Mouse (Mus musculus): ENCODE data around the gene Upk2. TPM values are rescaled to one million over a fixed set of nuclear protein-coding genes. Genes with fewer than 3 reads are reported as not detected.
"Not testable (repeated sequence)": the region's sequence is repeated elsewhere in the genome, so short reads cannot be mapped to it uniquely, and the experiment has no call there.

Gene Upk2
- polyA plus RNA-seq, 1 experiment, result 1.4 TPM

DNA sequence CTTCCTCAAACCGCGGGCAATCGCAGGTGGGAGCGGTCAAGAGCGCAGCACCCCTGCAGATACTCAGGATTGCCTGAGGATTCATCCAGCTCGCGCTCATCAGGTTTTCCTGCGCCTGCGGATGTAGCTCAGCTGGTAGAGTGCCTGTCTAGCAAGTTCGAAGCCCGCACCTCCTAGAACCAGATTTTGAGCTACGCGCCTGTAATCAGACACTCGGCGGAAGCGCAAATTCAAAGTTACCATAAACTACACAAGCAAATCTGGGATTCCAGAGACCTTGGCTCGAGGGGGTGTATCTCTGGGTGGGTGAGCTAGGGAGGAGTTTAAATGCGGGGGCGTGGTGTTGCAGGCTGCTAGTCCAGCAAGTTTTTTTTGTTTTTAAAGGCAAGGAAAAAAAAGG, 13.8 kb downstream of the Upk2 start, which contains the start of gene Foxr1:
TSS of gene Foxr1 (minus strand) at position 176 of the 400 bp plus-strand sequence.
- no peak for TF ChIP-seq POLR2A (IDR thresholded peaks at IDR 0.05; ENCODE audit: control insufficient read depth, extremely low read depth, insufficient read depth, low read length, poor library complexity)
- no peak for TF ChIP-seq CTCF (IDR thresholded peaks at IDR 0.05; ENCODE audit: borderline replicate concordance, control insufficient read depth, extremely low read depth, insufficient read depth, low read length, poor library complexity)
- no peak within 1 kb of the TSS for H3K27ac ChIP-seq (ENCODE audit: control insufficient read depth, insufficient read depth, low read length)
- H3K4me1 ChIP-seq (replicated peaks; ENCODE audit: control insufficient read depth, insufficient read depth, low read length), result no peaks in the 10 kb centered on the region; the same call in 1 of the 2 replicates
- H3K27me3 ChIP-seq (ENCODE audit: control insufficient read depth, insufficient read depth, low read length), result no peaks in the 10 kb centered on the region
- no peaks in the 10 kb centered on the region for H3K36me3 ChIP-seq (ENCODE audit: control insufficient read depth, insufficient read depth, low read length)
- 94% methylated on average over 19 of the region's 19 CpGs for WGBS
- no peak for DNase-seq
- H3K4me3 ChIP-seq (ENCODE audit: control insufficient read depth, insufficient read depth, low read length), result no peak within 1 kb of the TSS

- Histone ChIP-seq H3K4me1 (replicated peaks; ENCODE audit: control insufficient read depth, insufficient read depth, low read length) (no peaks in the 10 kb centered on the region; the same call in 1 of the 2 replicates), H3K4me3 (ENCODE audit: control insufficient read depth, insufficient read depth, low read length) (no peak overlapping the region), H3K27me3 (ENCODE audit: control insufficient read depth, insufficient read depth, low read length) (no peaks in the 10 kb centered on the region), H3K36me3 (ENCODE audit: control insufficient read depth, insufficient read depth, low read length) (no peaks in the 10 kb centered on the region), H3K27ac (ENCODE audit: control insufficient read depth, insufficient read depth, low read length) (no peak overlapping the region)
- TF ChIP-seq POLR2A (IDR thresholded peaks at IDR 0.05; ENCODE audit: control insufficient read depth, extremely low read depth, insufficient read depth, low read length, poor library complexity) (no peak), CTCF (IDR thresholded peaks at IDR 0.05; ENCODE audit: borderline replicate concordance, control insufficient read depth, extremely low read depth, insufficient read depth, low read length, poor library complexity) (no peak)
- no peak for DNase-seq
- WGBS, result 14% methylated on average over 6 of the region's 6 CpGs
These were observed 19.0 kb downstream of the Upk2 start for GRCm38 (mm10) chr9:44435747-44436146.

GRCm38 (mm10) chr9:44432577-44433185, 22.1 kb downstream of the Upk2 start:
- H3K4me3 ChIP-seq (ENCODE audit: control insufficient read depth, insufficient read depth, low read length), result no peak overlapping the region
- 51% methylated on average over 5 of the region's 5 CpGs for WGBS
- no peak for DNase-seq
- TF ChIP-seq CTCF (IDR thresholded peaks at IDR 0.05; ENCODE audit: borderline replicate concordance, control insufficient read depth, extremely low read depth, insufficient read depth, low read length, poor library complexity) (no peak), POLR2A (IDR thresholded peaks at IDR 0.05; ENCODE audit: control insufficient read depth, extremely low read depth, insufficient read depth, low read length, poor library complexity) (no peak)
- H3K36me3 ChIP-seq (ENCODE audit: control insufficient read depth, insufficient read depth, low read length), result no peaks in the 10 kb centered on the region
- H3K27me3 ChIP-seq (ENCODE audit: control insufficient read depth, insufficient read depth, low read length), result no peaks in the 10 kb centered on the region
- H3K27ac ChIP-seq (ENCODE audit: control insufficient read depth, insufficient read depth, low read length), result no peak overlapping the region
- no peaks in the 10 kb centered on the region; the same call in 1 of the 2 replicates for H3K4me1 ChIP-seq (replicated peaks; ENCODE audit: control insufficient read depth, insufficient read depth, low read length)

DNA sequence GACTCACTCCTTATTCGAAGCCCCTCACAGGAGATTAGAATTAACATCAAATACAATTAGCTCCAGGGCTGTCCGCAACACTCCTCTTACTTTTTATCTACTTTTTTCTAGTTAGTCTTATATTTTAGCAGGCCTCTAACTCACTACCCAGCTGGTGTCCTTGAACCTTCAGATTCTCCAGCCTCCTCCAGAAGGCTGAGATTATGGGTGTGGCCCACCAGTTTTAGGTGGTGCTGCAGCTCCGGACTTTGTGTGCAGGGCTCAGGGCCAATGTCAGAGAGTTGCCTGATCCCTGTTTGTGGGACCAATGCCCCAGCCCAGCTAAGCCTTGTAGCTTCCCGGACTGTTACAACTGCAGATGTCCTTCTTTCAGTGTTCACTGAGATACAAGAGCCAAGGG, 31.2 kb downstream of the Upk2 start:
- TF ChIP-seq CTCF (IDR thresholded peaks at IDR 0.05; ENCODE audit: borderline replicate concordance, control insufficient read depth, extremely low read depth, insufficient read depth, low read length, poor library complexity) (no peak), POLR2A (IDR thresholded peaks at IDR 0.05; ENCODE audit: control insufficient read depth, extremely low read depth, insufficient read depth, low read length, poor library complexity) (no peak)
- no peak for DNase-seq
- Histone ChIP-seq H3K4me1 (replicated peaks; ENCODE audit: control insufficient read depth, insufficient read depth, low read length) (no peaks in the 10 kb centered on the region), H3K36me3 (ENCODE audit: control insufficient read depth, insufficient read depth, low read length) (no peaks in the 10 kb centered on the region), H3K27ac (ENCODE audit: control insufficient read depth, insufficient read depth, low read length) (no peak overlapping the region), H3K27me3 (ENCODE audit: control insufficient read depth, insufficient read depth, low read length) (no peaks in the 10 kb centered on the region), H3K4me3 (ENCODE audit: control insufficient read depth, insufficient read depth, low read length) (no peak overlapping the region)
- 83% methylated on average over 4 of the region's 4 CpGs for WGBS

- H3K4me1 ChIP-seq (replicated peaks; ENCODE audit: control insufficient read depth, insufficient read depth, low read length), result peaks cover 6% of the 10 kb centered on the region
- DNase-seq, result no peak
- TF ChIP-seq POLR2A (IDR thresholded peaks at IDR 0.05; ENCODE audit: control insufficient read depth, extremely low read depth, insufficient read depth, low read length, poor library complexity) (no peak), CTCF (IDR thresholded peaks at IDR 0.05; ENCODE audit: borderline replicate concordance, control insufficient read depth, extremely low read depth, insufficient read depth, low read length, poor library complexity) (no peak)
- H3K27me3 ChIP-seq (ENCODE audit: control insufficient read depth, insufficient read depth, low read length), result no peaks in the 10 kb centered on the region
- H3K27ac ChIP-seq (ENCODE audit: control insufficient read depth, insufficient read depth, low read length), result no peak overlapping the region
- H3K36me3 ChIP-seq (ENCODE audit: control insufficient read depth, insufficient read depth, low read length), result no peaks in the 10 kb centered on the region
- H3K4me3 ChIP-seq (ENCODE audit: control insufficient read depth, insufficient read depth, low read length), result no peak overlapping the region
- 74% methylated on average over 5 of the region's 5 CpGs for WGBS
These were observed 34.4 kb downstream of the Upk2 start for GRCm38 (mm10) chr9:44420280-44420898.

DNA sequence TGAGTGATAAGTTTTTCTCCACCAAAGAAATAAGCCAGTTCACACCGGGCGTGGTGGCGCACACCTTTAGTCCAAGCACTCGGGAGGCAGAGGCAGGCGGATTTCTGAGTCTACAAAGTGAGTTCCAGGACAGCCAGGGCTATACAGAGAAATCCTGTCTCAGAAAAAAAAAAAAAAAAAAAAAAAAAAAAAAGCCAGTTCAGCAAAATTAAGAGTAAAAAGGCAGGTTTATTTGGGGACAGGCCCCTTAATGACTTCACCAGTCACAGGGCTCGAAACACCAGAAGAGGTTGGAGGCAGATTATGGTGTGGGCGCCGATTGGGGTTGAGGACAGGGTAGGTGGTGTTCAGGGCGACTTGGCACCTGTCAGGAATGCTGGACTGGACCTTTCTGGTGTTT, 35.0 kb downstream of the Upk2 start:
- H3K4me3 ChIP-seq (ENCODE audit: control insufficient read depth, insufficient read depth, low read length); DNase-seq; H3K27me3 ChIP-seq (ENCODE audit: control insufficient read depth, insufficient read depth, low read length); H3K36me3 ChIP-seq (ENCODE audit: control insufficient read depth, insufficient read depth, low read length); H3K27ac ChIP-seq (ENCODE audit: control insufficient read depth, insufficient read depth, low read length); H3K4me1 ChIP-seq (replicated peaks; ENCODE audit: control insufficient read depth, insufficient read depth, low read length): not testable (repeated sequence)
- 97% methylated on average over 9 of the region's 9 CpGs for WGBS

All from thymus, adult 2 months (tissue).